Mouse (Mus musculus): ENCODE results near the gene Gm5269.

Gm5269 gene

GRCm38 (mm10) chr1:45890173-45890572 is at the start of gene Gm5269:
Gene Gm5269, minus strand, starts transcription at chr1:45890273.
- no peak for DNase-seq (ENCODE audit: low read depth, low spot score)

DNA sequence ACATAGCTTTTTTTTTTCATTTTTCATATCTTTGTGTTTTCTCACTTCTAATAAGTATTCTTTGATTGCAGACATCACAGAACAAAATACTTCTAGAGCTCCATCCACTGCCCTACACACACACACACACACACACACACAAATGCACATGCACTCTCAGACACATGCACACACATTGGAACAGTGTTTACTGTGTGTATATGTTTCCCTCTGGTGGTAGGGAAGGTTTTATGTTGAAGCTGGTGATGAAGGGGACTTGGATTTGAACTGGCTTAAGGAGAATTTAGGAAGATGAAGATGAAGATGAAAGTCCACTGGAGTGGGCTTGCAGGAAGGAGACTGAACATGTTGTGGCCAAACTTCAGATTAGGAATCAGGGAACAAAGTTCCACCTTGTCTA is 41.1 kb upstream of the Gm5269 start:
- DNase-seq (ENCODE audit: low read depth, low spot score), result no peak

DNA sequence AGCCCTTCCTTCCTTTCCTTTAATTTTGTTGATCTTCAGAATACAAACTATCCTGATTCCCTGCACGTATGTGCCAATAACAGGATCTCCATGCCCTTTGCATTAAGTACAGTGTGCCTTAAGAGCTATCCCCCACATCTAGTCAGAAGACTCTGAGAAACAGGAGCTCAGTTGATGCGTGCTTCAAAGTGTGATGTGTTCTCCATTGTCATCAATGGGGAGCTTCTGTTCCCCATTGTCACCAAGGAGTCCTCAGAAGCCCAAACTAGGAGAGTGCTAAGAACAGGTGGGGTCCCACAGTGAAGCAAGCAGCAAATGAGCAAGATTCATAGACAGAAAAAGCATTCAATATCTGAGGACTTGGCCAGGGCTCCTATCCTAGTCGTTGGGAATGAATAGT is 36.8 kb upstream of the Gm5269 start:
- no peak for DNase-seq (ENCODE audit: low read depth, low spot score)

DNA sequence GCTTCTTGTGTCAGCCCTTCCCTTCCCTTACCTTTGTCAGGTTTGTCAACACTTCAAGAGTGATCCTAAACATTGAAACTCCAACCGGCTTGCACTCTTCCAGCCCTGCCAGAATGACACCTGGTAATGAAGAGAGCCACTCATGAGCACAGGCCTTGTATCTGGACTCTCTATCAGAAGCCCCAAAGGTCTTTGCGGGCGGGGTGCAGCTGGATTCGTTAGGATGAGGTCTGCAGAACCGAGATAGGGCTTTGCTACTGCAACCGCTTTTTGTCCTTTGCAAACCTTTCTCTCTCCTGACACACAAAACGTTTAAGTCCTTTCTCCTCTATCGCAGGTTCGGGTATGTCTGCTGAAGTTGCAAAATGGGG is 36.3 kb upstream of the Gm5269 start, which contains the start of gene Slc40a1:
TSS of gene Slc40a1 (minus strand) at position 131 of the 371 bp plus-strand sequence.
- no peak for DNase-seq (ENCODE audit: low read depth, low spot score)

GRCm38 (mm10) chr1:45925500-45926392 is 35.7 kb upstream of the Gm5269 start:
- peak; percentile 14 for DNase-seq (ENCODE audit: low read depth, low spot score)

- DNase-seq (ENCODE audit: low read depth, low spot score), result no peak
Measured at GRCm38 (mm10) chr1:45925131-45925499, 35.0 kb upstream of the Gm5269 start.

DNA sequence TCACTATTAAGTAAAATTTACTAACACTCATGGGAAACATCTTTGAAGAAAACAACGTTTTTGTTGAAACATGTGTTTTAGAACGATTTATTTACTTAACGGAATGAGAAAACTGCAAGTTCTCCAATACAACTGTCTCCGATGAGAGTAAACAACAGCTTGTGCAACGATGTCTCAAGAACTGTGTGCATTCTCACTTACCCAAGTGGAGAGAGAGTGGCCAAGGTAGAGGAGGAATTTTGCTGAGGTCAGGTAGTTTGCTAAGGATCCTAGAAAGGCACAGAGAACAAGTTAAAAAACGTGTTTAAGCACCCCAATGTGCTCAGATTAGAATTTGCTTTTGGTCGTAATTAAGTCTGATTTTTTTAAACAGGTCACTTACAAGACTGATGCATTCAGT is 34.4 kb upstream of the Gm5269 start:
- no peak for DNase-seq (ENCODE audit: low read depth, low spot score)

DNA sequence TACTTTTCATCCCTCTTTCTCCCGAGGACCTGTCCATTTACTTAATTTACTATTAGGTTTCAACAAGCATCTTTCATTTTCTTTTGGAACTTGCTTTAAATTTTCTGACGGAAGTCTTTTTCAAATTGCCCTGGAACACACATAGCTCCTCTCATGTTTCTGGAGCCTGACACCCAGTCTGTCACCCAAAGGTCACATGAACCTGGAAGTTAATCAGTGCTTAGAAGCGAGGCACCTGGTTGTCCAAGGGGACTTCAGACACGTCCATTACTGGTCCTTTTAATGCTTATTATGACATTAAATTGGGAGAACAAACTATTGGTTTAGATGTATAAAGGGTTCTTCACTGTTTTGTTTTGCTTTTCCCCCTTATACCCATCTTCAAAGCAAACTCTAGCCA is 33.2 kb upstream of the Gm5269 start:
- no peak for DNase-seq (ENCODE audit: low read depth, low spot score)

DNA sequence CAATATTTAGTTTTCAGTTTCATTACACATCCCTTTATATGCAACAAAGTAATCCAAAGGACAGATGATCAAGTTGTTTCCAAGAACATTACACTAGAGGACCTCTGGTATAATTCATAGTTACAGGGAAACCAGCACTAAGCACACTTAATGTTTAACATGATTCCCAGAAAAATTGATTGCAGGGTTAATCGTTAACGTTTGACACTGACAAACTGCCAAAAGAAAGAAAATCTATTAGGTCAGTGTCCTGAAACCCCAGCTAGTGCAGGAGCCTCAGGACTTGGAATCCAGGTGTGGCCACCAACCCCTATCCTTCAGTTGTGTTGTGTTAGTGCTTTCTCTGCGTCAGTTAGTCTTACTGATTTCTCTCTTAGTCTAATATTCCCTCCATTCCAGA is 30.6 kb upstream of the Gm5269 start:
- DNase-seq (ENCODE audit: low read depth, low spot score), result no peak

DNA sequence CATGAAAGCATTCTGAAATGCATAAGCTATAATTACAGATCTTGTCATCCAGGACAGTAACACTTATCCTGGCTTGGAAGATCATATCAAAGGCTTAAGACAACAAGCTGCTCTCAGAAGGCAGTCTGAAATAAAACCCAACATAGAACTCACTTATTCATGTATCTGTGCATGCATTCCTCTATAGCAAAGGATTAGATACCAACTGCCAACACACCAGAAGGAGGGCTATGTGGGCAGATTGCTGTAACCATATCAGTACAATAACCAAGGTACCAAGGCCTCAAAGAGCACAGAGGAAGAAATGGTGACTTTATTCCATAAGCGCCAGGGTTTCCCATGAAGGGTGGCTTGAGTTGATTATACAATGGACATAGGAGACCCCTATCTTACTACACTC is 29.7 kb upstream of the Gm5269 start:
- no peak for DNase-seq (ENCODE audit: low read depth, low spot score)

DNA sequence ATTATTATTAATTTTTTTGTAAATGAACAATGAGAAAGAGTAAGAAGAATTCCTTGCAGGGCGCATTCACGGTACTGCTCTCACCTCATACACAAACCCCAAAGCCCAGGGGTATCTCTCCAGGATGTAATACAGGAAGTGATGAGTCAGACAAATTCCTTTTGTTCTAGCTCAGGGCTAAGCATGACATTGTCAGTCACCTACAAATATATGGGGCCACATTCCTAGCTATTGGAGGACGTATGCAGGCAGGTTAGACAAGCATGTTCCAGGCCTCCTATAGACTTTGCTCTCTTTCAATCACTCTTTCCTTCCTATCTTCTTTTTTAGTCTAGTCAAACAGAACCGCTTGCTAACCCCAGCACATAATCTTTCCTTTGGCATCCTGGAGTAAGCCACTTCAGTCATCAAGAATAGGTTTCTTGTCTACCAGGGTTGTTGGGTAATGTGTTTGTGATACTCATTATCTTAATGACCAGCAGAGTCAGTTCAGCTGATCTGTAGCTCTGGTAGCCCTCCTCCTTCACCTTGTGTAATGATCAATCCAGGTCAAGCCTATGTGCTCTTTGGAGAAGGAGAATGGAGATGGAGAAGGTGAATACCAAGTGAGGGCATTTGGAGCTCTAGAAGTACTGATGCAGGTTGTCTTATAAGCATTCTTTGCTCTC is 27.2 kb upstream of the Gm5269 start:
- no peak for DNase-seq (ENCODE audit: low read depth, low spot score)

- DNase-seq (ENCODE audit: low read depth, low spot score), result no peak
Measured at GRCm38 (mm10) chr1:45916174-45916573, 26.1 kb upstream of the Gm5269 start.

DNA sequence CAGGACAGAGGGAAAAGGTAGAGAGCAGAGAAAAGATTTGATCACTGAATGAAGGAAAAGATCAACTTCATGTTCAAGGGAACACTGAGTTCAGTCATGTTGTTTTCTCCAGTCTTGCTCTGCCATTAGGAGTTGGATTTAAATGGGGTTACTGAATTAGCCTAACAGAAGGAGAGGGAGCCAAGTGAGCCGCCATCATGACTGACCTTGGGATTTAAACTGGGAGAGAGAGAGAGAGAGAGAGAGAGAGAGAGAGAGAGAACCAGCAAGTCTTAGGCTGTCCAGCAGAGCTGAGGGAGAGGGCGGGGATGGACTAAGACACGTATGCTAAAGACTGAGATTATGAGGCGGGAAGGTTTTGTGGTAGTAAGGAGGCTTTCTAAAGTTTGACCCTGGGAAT is 24.2 kb upstream of the Gm5269 start:
- no peak for DNase-seq (ENCODE audit: low read depth, low spot score)

- DNase-seq (ENCODE audit: low read depth, low spot score), result no peak
Measured at GRCm38 (mm10) chr1:45905107-45905821, 15.2 kb upstream of the Gm5269 start.

DNA sequence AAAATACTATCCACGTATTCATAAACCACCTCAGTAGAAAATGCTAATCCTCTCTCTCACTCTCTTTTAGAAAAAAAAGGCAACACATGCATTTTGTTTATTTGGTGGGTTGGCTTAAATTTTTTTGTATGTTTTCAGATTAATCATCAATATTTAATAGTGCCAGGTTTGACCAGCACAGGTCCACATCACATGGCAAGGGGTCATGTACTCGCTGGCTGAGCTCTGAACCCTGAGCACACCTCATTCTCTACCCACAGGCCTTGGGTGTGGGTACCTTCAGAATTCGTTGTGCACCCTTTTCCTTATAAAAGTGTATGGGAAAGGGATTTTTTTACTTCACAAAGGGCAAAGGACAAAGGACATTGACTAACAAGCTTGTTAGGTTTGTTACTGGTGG is 14.1 kb upstream of the Gm5269 start:
- DNase-seq (ENCODE audit: low read depth, low spot score), result no peak

GRCm38 (mm10) chr1:45898044-45898443 is 8.0 kb upstream of the Gm5269 start:
- DNase-seq (ENCODE audit: low read depth, low spot score), result no peak

GRCm38 (mm10) chr1:45894168-45894912 is 4.3 kb upstream of the Gm5269 start:
- DNase-seq (ENCODE audit: low read depth, low spot score), result no peak

DNA sequence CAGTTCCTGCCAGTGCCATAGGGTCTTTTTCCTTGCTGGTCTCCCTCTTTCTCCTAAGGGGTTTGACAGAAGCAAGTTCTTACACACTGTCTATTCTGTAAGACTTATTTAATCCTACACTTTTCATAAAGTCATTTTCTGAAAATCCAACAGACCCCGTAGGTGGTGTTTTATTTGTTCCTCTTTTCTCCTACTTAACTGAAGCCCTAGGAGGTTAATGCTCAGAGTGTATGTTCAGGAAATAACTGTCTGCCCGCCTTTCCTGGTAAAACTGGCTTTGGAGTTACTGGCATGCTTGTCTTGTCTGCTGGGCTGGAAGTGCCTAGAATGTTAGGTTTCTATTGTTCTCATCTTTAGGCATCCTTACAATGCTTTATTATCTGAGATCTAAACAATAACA is 1.9 kb upstream of the Gm5269 start:
- no peak for DNase-seq (ENCODE audit: low read depth, low spot score)

DNA sequence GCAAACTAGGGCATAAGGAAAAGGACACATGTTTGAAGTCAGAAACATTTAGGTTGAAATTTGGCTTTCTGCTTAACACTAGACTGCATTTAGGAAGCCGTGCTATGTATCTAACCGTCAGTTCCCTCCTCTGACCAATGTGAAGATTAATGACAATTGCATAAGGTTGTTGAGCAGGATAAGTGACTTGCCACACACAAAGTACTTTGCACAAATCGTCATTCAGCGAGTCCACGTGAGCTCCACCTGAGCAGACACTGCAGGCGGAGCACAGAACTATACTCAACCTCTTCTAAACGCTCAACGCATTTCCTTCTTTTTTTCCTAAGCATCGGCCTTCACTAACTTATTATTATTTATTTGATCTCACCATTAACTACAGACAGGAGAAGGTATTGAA is 3.3 kb downstream of the Gm5269 start:
- no peak for DNase-seq (ENCODE audit: low read depth, low spot score)

- DNase-seq (ENCODE audit: low read depth, low spot score), result no peak
Measured at GRCm38 (mm10) chr1:45883378-45883777, 6.7 kb downstream of the Gm5269 start.

GRCm38 (mm10) chr1:45882076-45882475 is 8.0 kb downstream of the Gm5269 start:
- DNase-seq (ENCODE audit: low read depth, low spot score), result no peak

Data from WW6 (cell line).